Mouse (Mus musculus) C2C12 (cell line): ENCODE results near the gene Mapk11. TPM values are rescaled to one million over a fixed set of nuclear protein-coding genes. Genes with fewer than 3 reads are reported as not detected.

Source experiments
- H3K27me3 ChIP-seq: one replicate; pipeline ENCODE4 v1.6.1; 2011; ENCODE audit not compliant: control insufficient read depth, insufficient read depth, insufficient read length
- H3K36me3 ChIP-seq: one replicate; pipeline ENCODE4 v1.6.1; 2011; ENCODE audit not compliant: control insufficient read depth, insufficient read depth
- H3K4me3 ChIP-seq: one replicate; pipeline ENCODE4 v1.5.1; 2011; ENCODE audit warnings: mild to moderate bottlenecking, control low read depth; ENCODE audit not compliant: poor library complexity, insufficient read depth, severe bottlenecking
- H3K79me2 ChIP-seq: one replicate; pipeline ENCODE4 v1.6.1; 2011; ENCODE audit not compliant: control insufficient read depth, insufficient read depth
- H3K79me3 ChIP-seq: one replicate; pipeline ENCODE4 v1.6.1; 2011; ENCODE audit warnings: low read depth, control low read depth
- H3ac ChIP-seq: one replicate; pipeline ENCODE3; 2011; ENCODE audit warnings: low read depth; ENCODE audit not compliant: control insufficient read depth, insufficient read length
- CEBPB ChIP-seq: IDR thresholded peaks from one replicate; pipeline ENCODE4 v1.6.1; 2011; ENCODE audit warnings: low read depth, mild to moderate bottlenecking, control low read depth, moderate library complexity
- CTCF ChIP-seq: IDR thresholded peaks from one replicate; pipeline ENCODE4 v1.5.1; 2011; ENCODE audit not compliant: control insufficient read depth, insufficient read depth, insufficient read length
- FOSL1 ChIP-seq: IDR thresholded peaks from one replicate; pipeline ENCODE4 v1.8.0; 2011; ENCODE audit warnings: mild to moderate bottlenecking, low read length; ENCODE audit not compliant: poor library complexity, insufficient read depth, severe bottlenecking
- MAX ChIP-seq: IDR thresholded peaks from one replicate; pipeline ENCODE4 v1.6.1; 2011; ENCODE audit warnings: mild to moderate bottlenecking, control low read depth
- MYOD1 ChIP-seq: IDR thresholded peaks from one replicate; pipeline ENCODE4 v1.6.1; 2011; ENCODE audit warnings: low read depth; ENCODE audit not compliant: control insufficient read depth, insufficient read length
- MYOG ChIP-seq: IDR thresholded peaks from one replicate; pipeline ENCODE4 v1.6.1; 2011; ENCODE audit not compliant: control insufficient read depth, insufficient read length; ENCODE audit errors: extremely low read depth
- USF1 ChIP-seq: IDR thresholded peaks from one replicate; pipeline ENCODE4 v1.6.1; 2011; ENCODE audit warnings: low read depth, mild to moderate bottlenecking, control low read depth, moderate library complexity
- polyA plus RNA-seq: library from polyadenylated mRNA; unstranded; fragments of >200 nt; fragmentation: generic; extraction: Trizol; gene quantifications from one replicate; pipeline ENCODE4 v1.2.1, GENCODE M21; 2012; ENCODE audit warnings: missing spikeins

Mapk11 gene
- polyA plus RNA-seq, 1 experiment: 14.9 TPM

GRCm38 (mm10) chr15:89175411-89176155 lies 26.2 kb upstream of the Mapk11 start:
- no peak for TF ChIP-seq MAX
- no peak for TF ChIP-seq FOSL1
- no peak for TF ChIP-seq MYOG
- no peak for TF ChIP-seq USF1
- no peak for TF ChIP-seq CTCF
- TF ChIP-seq MYOD1: no peak
- no peak for TF ChIP-seq CEBPB
- H3K79me2 ChIP-seq: peaks cover 100% of the 10 kb centered on the region
- no peak overlapping the region for H3ac ChIP-seq
- peaks cover 88% of the 10 kb centered on the region for H3K79me3 ChIP-seq
- H3K36me3 ChIP-seq: peaks cover 41% of the 10 kb centered on the region
- no peaks in the 10 kb centered on the region for H3K27me3 ChIP-seq
- no peak overlapping the region for H3K4me3 ChIP-seq

GRCm38 (mm10) chr15:89174889-89175339 lies 25.5 kb upstream of the Mapk11 start:
- peaks cover 43% of the 10 kb centered on the region for H3K36me3 ChIP-seq
- no peak overlapping the region for H3K4me3 ChIP-seq
- H3K27me3 ChIP-seq: no peaks in the 10 kb centered on the region

GRCm38 (mm10) chr15:89173906-89174214 lies 24.4 kb upstream of the Mapk11 start:
- Histone ChIP-seq H3K27me3 (no peaks in the 10 kb centered on the region), H3K4me3 (no peak overlapping the region), H3K79me2 (peaks cover 100% of the 10 kb centered on the region), H3K36me3 (peaks cover 50% of the 10 kb centered on the region), H3ac (no peak overlapping the region), H3K79me3 (peaks cover 90% of the 10 kb centered on the region)
- no peak for TF ChIP-seq USF1
- no peak for TF ChIP-seq FOSL1
- no peak for TF ChIP-seq CTCF
- TF ChIP-seq MAX: no peak
- no peak for TF ChIP-seq CEBPB
- no peak for TF ChIP-seq MYOD1
- no peak for TF ChIP-seq MYOG

More at GRCm38 (mm10) chr15:89174889-89175339, 25.5 kb upstream of the Mapk11 start:
- peaks cover 100% of the 10 kb centered on the region for H3K79me2 ChIP-seq
- TF ChIP-seq MYOD1 (no peak), FOSL1 (no peak), CEBPB (no peak), MAX (no peak), MYOG (no peak), CTCF (no peak), USF1 (no peak)
- H3K79me3 ChIP-seq: peaks cover 91% of the 10 kb centered on the region
- no peak overlapping the region for H3ac ChIP-seq

GRCm38 (mm10) chr15:89173024-89173905 lies 23.8 kb upstream of the Mapk11 start:
- Histone ChIP-seq H3K36me3 (peaks cover 56% of the 10 kb centered on the region), H3K4me3 (no peak overlapping the region), H3K79me2 (peaks cover 100% of the 10 kb centered on the region), H3ac (no peak overlapping the region), H3K79me3 (peaks cover 91% of the 10 kb centered on the region), H3K27me3 (no peaks in the 10 kb centered on the region)
- TF ChIP-seq MYOD1 (no peak), CEBPB (no peak), CTCF (no peak), MYOG (no peak), USF1 (no peak), FOSL1 (no peak), MAX (no peak)

GRCm38 (mm10) chr15:89172276-89172935 lies 23.0 kb upstream of the Mapk11 start:
- Histone ChIP-seq H3K36me3 (peaks cover 63% of the 10 kb centered on the region), H3ac (no peak overlapping the region), H3K79me3 (peaks cover 89% of the 10 kb centered on the region), H3K4me3 (no peak overlapping the region), H3K79me2 (peaks cover 100% of the 10 kb centered on the region), H3K27me3 (no peaks in the 10 kb centered on the region)
- TF ChIP-seq CTCF (no peak), FOSL1 (no peak)
